In genomic region chr6:39378161-39378835, GRCm38 (mm10) we compare ENCODE assay signal across 4 mouse cellular contexts. TPM values are rescaled to one million over a fixed set of nuclear protein-coding genes. Genes with fewer than 3 reads are reported as not detected.
"Had no signal": no experiment of that assay in that cellular context is flagged by ENCODE, and none has a peak within 500 bp of the region (broad histone marks: within the 10 kb centered on the region; RNA-seq: fewer than 3 reads in every experiment).

No protein-coding gene starts in this region.

RNA-seq across cellular contexts. Expression of gene Rab19, which starts 2.7 kb away (rescaled TPM):
- total RNA-seq: layer of hippocampus, adult 8-10 months; left cerebral cortex, adult 18-20 months; left cerebral cortex, postnatal 10 days; left cerebral cortex, postnatal 4 days had no signal
